Mouse (Mus musculus) monocyte, adult 5-6 weeks (primary cell): ENCODE measurements around the gene Fzr1. TPM values are rescaled to one million over a fixed set of nuclear protein-coding genes. Genes with fewer than 3 reads are reported as not detected.

Source experiments
- ATAC-seq: fragments of 153-309, 156-312 bp; replicated peaks from 2 replicates; pipeline ENCODE4 v1.8.0; 2017; ENCODE audit warnings: mild to moderate bottlenecking; ENCODE audit not compliant: low TSS enrichment, insufficient number of reproducible peaks, severe bottlenecking, poor library complexity, low FRiP score
- total RNA-seq: library from RNA; stranded (forward); fragments of 200-1000, 200-491, 200-594 nt; gene quantifications from 3 replicates; pipeline ENCODE4 v1.2.3, GENCODE M21; 2017

The Fzr1 gene
- total RNA-seq, 1 experiment from 2014 or later: 11.7 TPM

- ATAC-seq: no peak
Measured at GRCm38 (mm10) chr10:81389373-81389772, 11.1 kb upstream of the Fzr1 start.

GRCm38 (mm10) chr10:81388505-81389055, 10.3 kb upstream of the Fzr1 start, which contains the start of gene Gm48552:
Gm48552 (plus strand) TSS chr10:81389005.
- no peak for ATAC-seq

GRCm38 (mm10) chr10:81387716-81388115, 9.4 kb upstream of the Fzr1 start:
- no peak for ATAC-seq

GRCm38 (mm10) chr10:81385603-81386306, 7.4 kb upstream of the Fzr1 start:
- ATAC-seq: no peak

GRCm38 (mm10) chr10:81384605-81384982, 6.3 kb upstream of the Fzr1 start:
- 0 out of 2 replicates have a peak, but pooled peaks have one; percentile 7 for ATAC-seq

- ATAC-seq: peak; percentile 83
Measured at GRCm38 (mm10) chr10:81383802-81384604, 5.7 kb upstream of the Fzr1 start, which contains the start of the genes Dohh and Gm48551. Dohh (plus strand) TSS chr10:81384428. Gm48551 (plus strand) TSS chr10:81384466.

- no peak for ATAC-seq
Measured at GRCm38 (mm10) chr10:81382039-81382438, 3.7 kb upstream of the Fzr1 start.

- no peak for ATAC-seq
Measured at GRCm38 (mm10) chr10:81379809-81380378, 1.6 kb upstream of the Fzr1 start.

- ATAC-seq: no peak
Measured at GRCm38 (mm10) chr10:81379183-81379553, 852 bp upstream of the Fzr1 start.

GRCm38 (mm10) chr10:81378553-81379182, 352 bp upstream of the Fzr1 start:
- ATAC-seq: peak; percentile 90

- no peak for ATAC-seq
Measured at GRCm38 (mm10) chr10:81377362-81377664, 1.0 kb downstream of the Fzr1 start.

- ATAC-seq: no peak
Measured at GRCm38 (mm10) chr10:81376561-81377361, 1.6 kb downstream of the Fzr1 start.

GRCm38 (mm10) chr10:81375322-81375721, 3.0 kb downstream of the Fzr1 start:
- no peak for ATAC-seq

- ATAC-seq: no peak
Measured at GRCm38 (mm10) chr10:81367207-81367495, 11.2 kb downstream of the Fzr1 start.

GRCm38 (mm10) chr10:81366477-81367206, 11.7 kb downstream of the Fzr1 start:
- no peak for ATAC-seq

GRCm38 (mm10) chr10:81365672-81366476, 12.4 kb downstream of the Fzr1 start, which contains the start of gene 4930404N11Rik:
4930404N11Rik (minus strand) TSS chr10:81365816.
- peak; percentile 33 for ATAC-seq

GRCm38 (mm10) chr10:81365073-81365472, 13.2 kb downstream of the Fzr1 start:
- ATAC-seq: no peak
